Mouse (Mus musculus) Patski (cell line): ENCODE measurements around the gene 4933424G06Rik. TPM values are rescaled to one million over a fixed set of nuclear protein-coding genes. Genes with fewer than 3 reads are reported as not detected.
A peak's percentile ranks its signal among the peaks of the same experiment; 100 is the strongest.

Experiments used
- ATAC-seq: fragments of 100-300 bp; one replicate; pipeline ENCODE4 v1.8.0; 2021
- CTCF ChIA-PET: fragments of 350-600 bp; sonication (Branson Sonifier 250); formaldehyde crosslinking; loops from one replicate; lab custom pipeline; 2022; ENCODE audit warnings: inconsistent platforms; lab: Charles Lee
- POLR2A ChIA-PET: fragments of 350-600 bp; sonication (Branson Sonifier 250); formaldehyde crosslinking; loops from one replicate; lab custom pipeline; 2022; ENCODE audit warnings: antibody characterized with exemption, inconsistent platforms; lab: Charles Lee
- DNase-seq: peaks from one replicate; pipeline ENCODE4 v3.0.0-alpha.2; 2011; ENCODE audit warnings: low read depth, low spot score
- H3K27me3 ChIP-seq: fragments of 371-371 bp; one replicate; pipeline ENCODE4 v1.5.1; 2021
- CTCF ChIP-seq: fragments of 100-300 bp; IDR thresholded peaks from one replicate; pipeline ENCODE4 v1.5.1; 2021
- in situ Hi-C: fragments of 300-500 bp; cut with MboI; formaldehyde crosslinking; loops from 3 replicates; pipeline ENCODE4 v1.11.1; 2018; ENCODE audit warnings: low pct_unique_long_range_greater_than_20kb, mixed read lengths
- polyA plus RNA-seq: library from polyadenylated mRNA; unstranded; gene quantifications from one replicate; pipeline ENCODE4 v1.2.3, GENCODE M21; 2021

4933424G06Rik gene
- polyA plus RNA-seq, 1 experiment from 2014 or later = 0.23 TPM

GRCm38 (mm10) chr1:36739231-36739630 is 29.3 kb downstream of the 4933424G06Rik start:
- ATAC-seq (no peak), DNase-seq (no peak)
- no peaks in the 10 kb centered on the region for H3K27me3 ChIP-seq
- ChIA-PET POLR2A (no interaction called here), CTCF (interaction anchor here (1.6 kb wide), 1 partner anchor 11 kb away, joined by 4 read pairs; no protein-coding TSS in a partner anchor)
- in situ Hi-C loops = no loop called here
- no peak for TF ChIP-seq CTCF

GRCm38 (mm10) chr1:36743046-36743445 is 33.1 kb downstream of the 4933424G06Rik start:
- ChIA-PET POLR2A (no interaction called here), CTCF (no interaction called here)
- DNase-seq (no peak), ATAC-seq (no peak)
- TF ChIP-seq CTCF = no peak
- H3K27me3 ChIP-seq = peaks cover 3% of the 10 kb centered on the region
- in situ Hi-C loops = no loop called here

- POLR2A ChIA-PET = no interaction called here
- in situ Hi-C loops = no loop called here
- peak; percentile 86 for TF ChIP-seq CTCF
- H3K27me3 ChIP-seq = peaks cover 9% of the 10 kb centered on the region
- no peak for ATAC-seq
- DNase-seq = peak; percentile 4
- CTCF ChIA-PET = interaction anchor here (1.2 to 1.3 kb wide), 2 partner anchors 8 to 197 kb away, joined by 3 to 6 read pairs; partner anchors contain the start of gene Ankrd39
Measured at GRCm38 (mm10) chr1:36744268-36744944, 34.5 kb downstream of the 4933424G06Rik start.

DNA sequence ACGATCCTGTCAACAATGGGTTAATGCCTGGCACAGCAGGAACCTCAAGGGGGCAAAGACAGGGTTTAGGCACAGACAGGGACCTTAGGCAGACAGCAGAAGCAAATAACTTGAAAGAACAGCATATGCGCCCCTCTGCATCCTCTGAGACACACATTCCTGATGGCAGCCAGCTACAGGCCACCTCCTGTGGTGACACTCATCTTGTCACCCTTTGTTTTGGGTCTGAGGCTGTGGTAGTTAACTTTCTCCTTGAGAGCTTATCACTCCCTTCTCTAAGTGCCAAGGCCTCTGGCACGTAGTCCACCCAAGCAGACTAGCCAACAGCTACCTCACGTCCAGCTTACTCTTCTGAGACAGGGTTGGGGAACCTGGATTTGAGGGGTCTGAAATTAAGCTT is 35.7 kb downstream of the 4933424G06Rik start:
- no peak for TF ChIP-seq CTCF
- in situ Hi-C loops = no loop called here
- no peak for DNase-seq
- ChIA-PET POLR2A (no interaction called here), CTCF (interaction anchor here (1.1 to 2.2 kb wide), 2 partner anchors 8 to 198 kb away, joined by 5 to 7 read pairs; partner anchors contain the start of gene Ankrd39)
- peaks cover 11% of the 10 kb centered on the region for H3K27me3 ChIP-seq
- ATAC-seq = no peak

- TF ChIP-seq CTCF = peak; percentile 68
- H3K27me3 ChIP-seq = peaks cover 11% of the 10 kb centered on the region
- no peak for ATAC-seq
- ChIA-PET POLR2A (no interaction called here), CTCF (interaction anchor here (1.3 to 2.2 kb wide), 2 partner anchors 9 to 19 kb away, joined by 3 to 7 read pairs; no protein-coding TSS in a partner anchor)
- in situ Hi-C loops = no loop called here
- DNase-seq = no peak
Measured at GRCm38 (mm10) chr1:36746452-36746851, 36.5 kb downstream of the 4933424G06Rik start.

GRCm38 (mm10) chr1:36753932-36754675 is 44.2 kb downstream of the 4933424G06Rik start:
- CTCF ChIA-PET = interaction anchor here (1.0 kb wide), 1 partner anchor 14 kb away, joined by 3 read pairs; no protein-coding TSS in a partner anchor
- POLR2A ChIA-PET = no interaction called here
- DNase-seq = no peak

GRCm38 (mm10) chr1:36758553-36758952 is 48.6 kb downstream of the 4933424G06Rik start:
- DNase-seq (no peak), ATAC-seq (no peak)
- CTCF ChIA-PET = no interaction called here
- H3K27me3 ChIP-seq = peaks cover 5% of the 10 kb centered on the region
- TF ChIP-seq CTCF = no peak
- in situ Hi-C loops = no loop called here
- POLR2A ChIA-PET = no interaction called here

More at GRCm38 (mm10) chr1:36753932-36754675, 44.2 kb downstream of the 4933424G06Rik start:
- in situ Hi-C loops = no loop called here
- H3K27me3 ChIP-seq = peaks cover 10% of the 10 kb centered on the region
- no peak for TF ChIP-seq CTCF
- no peak for ATAC-seq

DNA sequence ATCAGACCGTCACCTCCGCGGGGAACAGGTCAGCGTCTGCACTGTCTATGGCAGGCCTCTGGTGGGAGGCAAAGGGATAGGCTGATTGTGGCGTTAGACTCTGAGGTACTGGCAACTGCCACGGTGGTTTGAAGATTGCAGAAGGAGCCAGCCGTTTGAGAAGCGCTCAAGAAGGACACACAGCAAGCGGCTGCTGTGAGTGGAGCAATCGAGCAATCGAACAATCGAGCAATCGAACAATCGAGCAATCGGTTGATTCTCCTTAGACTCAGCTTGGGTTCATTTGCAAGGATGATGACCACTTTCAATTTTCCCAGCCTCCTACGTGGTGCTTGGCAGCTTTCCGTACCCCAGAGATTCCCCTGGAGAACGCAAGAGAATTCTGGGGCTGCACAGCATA is 49.1 kb downstream of the 4933424G06Rik start:
- in situ Hi-C loops = no loop called here
- H3K27me3 ChIP-seq = peaks cover 3% of the 10 kb centered on the region
- ATAC-seq (no peak), DNase-seq (no peak)
- TF ChIP-seq CTCF = no peak
- POLR2A ChIA-PET = no interaction called here
- CTCF ChIA-PET = no interaction called here

DNA sequence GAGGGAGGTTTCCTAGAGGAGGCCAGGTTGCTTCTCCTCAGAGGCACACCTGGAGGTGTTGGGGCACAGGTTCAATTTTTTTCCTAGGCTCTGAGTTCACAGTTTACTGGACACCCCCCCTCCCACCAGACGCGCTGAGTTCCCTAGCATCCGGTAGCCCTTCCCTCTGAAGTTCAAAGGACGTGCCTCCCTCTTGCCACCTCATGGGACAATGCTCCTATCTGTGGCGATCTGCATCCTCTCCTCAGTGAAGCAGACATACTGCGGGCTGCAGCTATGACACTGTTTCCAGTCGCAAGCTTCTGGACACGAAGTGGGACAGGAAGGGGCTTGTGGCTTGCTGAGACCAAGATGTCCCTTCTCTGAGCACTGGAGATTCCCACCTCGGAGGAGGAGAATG is 50.5 kb downstream of the 4933424G06Rik start:
- no peak for TF ChIP-seq CTCF
- ATAC-seq = no peak
- no peak for DNase-seq
- POLR2A ChIA-PET = no interaction called here
- in situ Hi-C loops = no loop called here
- H3K27me3 ChIP-seq = no peaks in the 10 kb centered on the region
- CTCF ChIA-PET = no interaction called here

DNA sequence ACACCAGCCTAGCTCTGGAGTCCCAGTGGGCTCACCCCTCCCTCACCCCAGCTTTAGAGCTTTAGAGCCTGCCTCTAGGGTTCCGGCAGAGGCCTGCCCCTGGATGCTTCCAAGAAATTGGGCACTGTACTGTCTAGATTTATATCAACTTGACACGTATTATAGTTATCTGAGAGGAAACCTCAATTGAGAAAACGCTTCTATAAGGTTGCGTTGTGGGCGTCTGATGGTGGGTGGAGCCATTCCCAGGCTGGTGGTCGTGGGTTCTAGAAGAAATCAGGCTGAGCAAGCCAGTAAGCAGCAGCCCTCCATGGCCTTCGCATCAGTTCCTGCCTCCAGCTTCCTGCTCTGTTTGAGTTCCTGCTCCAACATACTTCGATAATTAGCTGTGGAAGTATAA is 51.1 kb downstream of the 4933424G06Rik start:
- in situ Hi-C loops = no loop called here
- ATAC-seq (no peak), DNase-seq (no peak)
- TF ChIP-seq CTCF = no peak
- CTCF ChIA-PET = no interaction called here
- no peaks in the 10 kb centered on the region for H3K27me3 ChIP-seq
- POLR2A ChIA-PET = no interaction called here

DNA sequence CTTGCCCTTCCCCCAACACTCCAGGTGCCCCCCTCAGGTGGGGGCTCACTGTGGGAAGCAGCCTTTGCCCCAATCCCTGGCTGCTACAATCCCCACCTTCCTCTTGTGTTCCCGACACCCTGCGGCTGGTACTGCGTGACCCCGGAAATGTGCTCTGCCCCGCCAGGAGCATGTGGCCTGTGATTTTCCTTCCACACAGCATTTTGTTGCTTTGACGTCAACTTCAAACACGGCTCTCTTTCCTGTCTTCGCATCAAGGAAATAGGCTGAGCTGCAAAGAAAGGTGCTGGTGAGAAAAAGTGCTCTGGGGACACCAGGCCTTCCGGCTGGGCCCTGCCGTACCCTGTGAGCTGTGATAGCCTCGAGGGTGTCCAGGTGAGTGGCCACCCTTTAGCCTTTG is 51.6 kb downstream of the 4933424G06Rik start, which contains the start of gene Zap70:
Gene Zap70, plus strand, starts transcription at position 231 of the 400 bp plus-strand sequence.
- no peaks in the 10 kb centered on the region for H3K27me3 ChIP-seq
- no peak for TF ChIP-seq CTCF
- ChIA-PET CTCF (no interaction called here), POLR2A (no interaction called here)
- no peak for DNase-seq
- no peak for ATAC-seq
- in situ Hi-C loops = no loop called here
